Mouse (Mus musculus): ENCODE measurements around the gene Pex11b. TPM values are rescaled to one million over a fixed set of nuclear protein-coding genes. Genes with fewer than 3 reads are reported as not detected.
"Not testable (repeated sequence)": the region's sequence is repeated elsewhere in the genome, so short reads cannot be mapped to it uniquely, and the experiment has no call there.

Pex11b gene
- total RNA-seq, 2 experiments from 2014 or later: 56.1 to 57.1 TPM

GRCm38 (mm10) chr3:96667316-96667715 lies 32.1 kb downstream of the Pex11b start:
- intact Hi-C loops (cut with DNase I): no loop called here
- no peak for DNase-seq (ENCODE audit: low spot score in 2 of 2)

DNA sequence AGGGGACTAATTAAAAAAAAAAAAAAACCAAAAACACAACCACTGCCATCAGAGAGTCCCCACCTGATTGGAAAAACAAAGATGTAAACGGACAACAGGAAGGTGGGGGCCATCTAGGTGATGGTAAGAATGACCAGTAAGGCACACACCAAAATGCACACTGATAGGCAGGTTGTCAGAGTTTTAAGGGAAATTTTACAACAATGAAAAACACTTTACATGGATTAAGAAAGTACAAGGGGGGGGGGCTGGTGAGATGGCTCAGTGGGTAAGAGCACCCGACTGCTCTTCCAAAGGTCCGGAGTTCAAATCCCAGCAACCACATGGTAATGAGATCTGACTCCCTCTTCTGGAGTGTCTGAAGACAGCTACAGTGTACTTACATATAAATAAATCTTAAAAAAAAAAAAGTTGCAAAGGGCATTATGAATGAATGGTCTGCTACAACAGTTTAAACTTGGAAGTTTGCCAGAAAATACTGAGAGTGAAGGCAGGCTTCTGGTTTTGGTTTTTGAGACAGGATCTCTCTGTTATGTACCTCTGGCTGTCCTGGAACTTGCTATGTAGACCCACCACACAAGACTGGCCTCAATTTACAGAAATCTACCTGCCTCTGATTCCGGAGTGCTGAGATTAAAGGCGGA lies 33.4 kb downstream of the Pex11b start:
- DNase-seq (ENCODE audit: low spot score in 2 of 2): no peak
- intact Hi-C loops (cut with DNase I): no loop called here

- intact Hi-C loops (cut with DNase I): loop anchor here (2.0 kb wide), 1 partner anchor 27 kb away; the partner anchor contains the start of gene Pias3
- peak; percentile 66 to 67 for DNase-seq (ENCODE audit: low spot score in 2 of 2)
These were observed 34.7 kb downstream of the Pex11b start, which contains the start of gene Ankrd35 for GRCm38 (mm10) chr3:96669727-96670468. Gene Ankrd35, plus strand, starts transcription at chr3:96670131.

DNA sequence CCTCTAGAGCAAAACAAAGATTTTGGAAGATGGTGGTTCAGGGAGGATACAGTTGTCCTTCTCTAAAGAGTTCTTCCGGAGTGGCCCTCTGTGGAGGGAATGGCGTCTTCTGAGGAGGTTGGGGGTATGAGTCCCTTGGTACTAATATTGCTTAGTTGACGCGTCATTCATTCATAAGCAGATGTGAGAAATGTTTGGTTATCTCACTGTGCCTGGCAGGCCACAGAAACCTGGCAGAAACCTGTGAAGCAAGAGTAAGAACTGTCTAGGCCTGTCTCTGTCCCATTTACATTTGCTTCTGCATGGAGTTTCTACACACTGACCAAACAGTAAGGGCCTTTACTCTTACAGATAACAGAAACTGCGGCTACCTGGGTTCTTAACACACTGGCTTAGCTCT lies 36.3 kb downstream of the Pex11b start:
- DNase-seq (ENCODE audit: low spot score in 2 of 2): no peak
- intact Hi-C loops (cut with DNase I): loop anchor here (2.0 kb wide), 1 partner anchor 25 kb away; the partner anchor contains the start of gene Pias3

GRCm38 (mm10) chr3:96673514-96673913 lies 38.3 kb downstream of the Pex11b start:
- intact Hi-C loops (cut with DNase I): no loop called here
- no peak for DNase-seq (ENCODE audit: low spot score in 2 of 2)

DNA sequence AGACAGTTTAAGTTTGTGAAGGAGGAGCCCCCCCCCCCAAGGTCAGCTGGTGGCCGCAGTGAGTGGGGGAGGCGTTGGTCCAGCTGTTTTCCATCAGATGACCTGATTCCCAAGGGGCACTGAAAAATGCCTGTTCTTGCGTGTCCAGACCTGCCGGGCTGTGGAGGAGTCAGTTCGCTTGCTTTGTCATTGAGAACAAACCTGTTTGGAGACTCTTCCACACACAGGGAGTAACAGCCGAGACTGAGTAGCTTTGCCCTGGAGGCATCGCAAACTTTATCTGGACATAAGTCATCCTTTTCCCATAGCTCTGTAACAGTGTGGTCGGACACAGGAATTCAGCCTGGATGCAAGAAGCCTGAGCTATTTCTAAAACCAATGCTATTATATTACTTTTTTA lies 39.3 kb downstream of the Pex11b start:
- no peak for DNase-seq (ENCODE audit: low spot score in 2 of 2)
- intact Hi-C loops (cut with DNase I): no loop called here

GRCm38 (mm10) chr3:96675171-96675570 lies 40.0 kb downstream of the Pex11b start:
- no peak for DNase-seq (ENCODE audit: low spot score in 2 of 2)
- intact Hi-C loops (cut with DNase I): no loop called here

DNA sequence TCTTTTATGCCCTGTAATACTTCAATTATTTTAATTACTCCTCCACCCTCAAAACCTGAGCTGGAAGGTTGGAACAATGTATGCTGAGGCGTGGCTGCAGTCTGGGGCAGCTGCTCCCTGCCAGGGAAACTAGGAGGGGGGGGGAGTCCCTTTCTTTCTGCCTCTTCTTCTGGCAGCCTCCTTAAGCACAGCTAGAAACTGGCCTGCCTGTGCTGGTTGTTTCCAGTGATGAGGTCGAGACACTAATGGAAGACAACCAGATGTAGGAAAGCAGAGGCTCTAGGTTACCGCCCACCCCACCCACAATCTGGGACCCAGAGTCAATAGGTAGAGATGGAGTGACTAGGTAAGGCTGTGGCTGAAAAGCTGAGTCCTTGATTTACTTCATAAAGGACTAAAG lies 40.5 kb downstream of the Pex11b start:
- intact Hi-C loops (cut with DNase I): no loop called here
- DNase-seq (ENCODE audit: low spot score in 2 of 2): no peak

DNA sequence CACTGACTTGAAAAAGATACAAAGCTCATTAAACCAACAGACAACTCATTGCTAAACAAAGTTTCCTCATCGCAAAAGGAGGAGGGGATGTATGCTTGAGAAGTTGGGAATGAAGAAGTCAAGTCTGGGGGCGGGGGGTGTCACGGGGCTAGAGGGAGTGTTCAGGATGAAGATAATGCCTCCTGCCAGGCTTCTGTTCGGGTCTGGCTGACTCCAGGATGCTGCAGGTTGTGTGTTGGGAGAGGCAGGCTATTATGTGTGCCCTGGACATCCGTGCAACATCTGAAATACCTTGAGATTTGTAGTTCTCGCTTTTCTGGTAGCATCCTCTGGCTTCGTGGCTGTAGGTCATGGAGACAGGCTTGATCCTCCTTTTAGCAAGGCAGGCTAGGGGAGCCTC lies 43.3 kb downstream of the Pex11b start:
- intact Hi-C loops (cut with DNase I): no loop called here
- no peak for DNase-seq (ENCODE audit: low spot score in 2 of 2)

GRCm38 (mm10) chr3:96679159-96679674 lies 44.0 kb downstream of the Pex11b start:
- intact Hi-C loops (cut with DNase I): no loop called here
- no peak for DNase-seq (ENCODE audit: low spot score in 2 of 2)

DNA sequence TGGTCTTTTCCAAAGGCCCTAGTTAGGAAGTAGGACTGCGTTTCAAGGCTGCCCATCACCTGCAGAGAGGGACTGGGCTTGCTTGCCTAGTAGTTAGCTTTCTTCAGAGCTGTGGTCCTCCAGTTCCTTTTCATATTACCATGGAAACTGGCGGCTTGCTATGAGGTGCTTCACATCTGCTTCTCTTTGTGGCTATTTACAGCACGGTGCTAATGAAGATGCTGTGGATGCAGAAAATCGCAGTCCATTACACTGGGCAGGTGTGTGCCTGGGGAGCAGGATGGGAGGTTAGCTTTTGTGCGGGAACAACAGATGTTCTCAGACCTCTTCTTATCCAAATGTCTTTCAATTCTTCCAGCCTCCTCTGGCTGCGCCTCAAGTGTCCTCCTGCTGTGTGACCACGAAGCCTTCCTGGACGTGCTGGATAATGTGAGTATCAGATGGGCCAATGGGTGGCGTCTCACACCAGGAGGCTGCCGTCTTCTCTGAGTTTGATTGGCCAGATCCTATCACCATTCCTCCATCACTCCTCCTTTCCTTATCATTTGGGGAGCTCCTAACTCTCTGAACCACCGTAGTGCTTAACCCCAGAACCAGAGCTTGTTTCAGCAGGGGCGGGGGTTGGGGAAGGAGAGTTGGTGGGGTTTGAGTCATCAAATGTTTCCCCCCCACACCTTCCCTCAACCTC lies 45.2 kb downstream of the Pex11b start:
- intact Hi-C loops (cut with DNase I): no loop called here
- DNase-seq (ENCODE audit: low spot score in 2 of 2): no peak

GRCm38 (mm10) chr3:96683496-96683895 lies 48.3 kb downstream of the Pex11b start:
- intact Hi-C loops (cut with DNase I): no loop called here

DNA sequence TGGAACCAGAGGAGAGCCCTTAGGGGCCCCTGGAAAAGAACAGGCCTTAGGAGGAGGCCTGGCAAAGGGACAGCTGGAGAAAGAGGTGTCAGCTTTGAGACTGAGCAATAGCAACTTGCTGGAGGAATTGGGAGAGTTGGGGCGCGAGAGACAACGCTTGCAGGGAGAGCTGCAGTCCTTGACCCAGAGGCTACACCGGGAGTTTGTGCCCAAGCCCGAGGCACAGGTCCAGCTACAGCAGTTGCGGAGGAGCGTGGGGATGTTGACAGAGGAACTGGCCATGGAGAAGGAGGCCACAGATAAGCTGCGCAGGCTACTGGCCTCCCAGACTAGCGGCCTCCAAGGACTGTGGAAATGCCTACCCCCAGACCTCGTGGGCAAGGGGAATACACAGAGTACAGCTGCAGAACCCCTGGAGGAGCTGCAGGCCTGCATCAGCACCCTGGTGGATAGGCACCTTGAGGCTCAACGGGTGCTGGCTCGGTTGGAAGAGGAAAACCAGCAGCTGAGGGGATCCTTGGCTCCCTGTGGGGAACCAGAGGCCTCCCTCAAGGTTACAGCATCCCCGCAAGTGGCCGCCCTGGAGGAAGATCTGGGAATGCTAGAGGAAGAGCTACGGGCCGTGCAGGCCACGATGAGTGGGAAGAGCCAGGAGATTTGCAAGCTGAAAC lies 49.1 kb downstream of the Pex11b start:
- peak in 1 of 2 experiments; percentile 21 for DNase-seq (ENCODE audit: low spot score in 2 of 2)

More at GRCm38 (mm10) chr3:96683496-96683895, 48.3 kb downstream of the Pex11b start:
- DNase-seq (ENCODE audit: low spot score in 2 of 2): no peak

GRCm38 (mm10) chr3:96684822-96685156 lies 49.6 kb downstream of the Pex11b start:
- DNase-seq (ENCODE audit: low spot score in 2 of 2): no peak
- intact Hi-C loops (cut with DNase I): no loop called here

More for the DNA sequence above, 49.1 kb downstream of the Pex11b start:
- intact Hi-C loops (cut with DNase I): no loop called here

GRCm38 (mm10) chr3:96686057-96686456 lies 50.9 kb downstream of the Pex11b start:
- intact Hi-C loops (cut with DNase I); DNase-seq (ENCODE audit: low spot score in 2 of 2): not testable (repeated sequence)

GRCm38 (mm10) chr3:96688854-96689253 lies 53.7 kb downstream of the Pex11b start:
- intact Hi-C loops (cut with DNase I): no loop called here
- DNase-seq (ENCODE audit: low spot score in 2 of 2): no peak

- intact Hi-C loops (cut with DNase I): no loop called here
- no peak for DNase-seq (ENCODE audit: low spot score in 2 of 2)
These were observed 55.1 kb downstream of the Pex11b start for GRCm38 (mm10) chr3:96690298-96690697.

DNA sequence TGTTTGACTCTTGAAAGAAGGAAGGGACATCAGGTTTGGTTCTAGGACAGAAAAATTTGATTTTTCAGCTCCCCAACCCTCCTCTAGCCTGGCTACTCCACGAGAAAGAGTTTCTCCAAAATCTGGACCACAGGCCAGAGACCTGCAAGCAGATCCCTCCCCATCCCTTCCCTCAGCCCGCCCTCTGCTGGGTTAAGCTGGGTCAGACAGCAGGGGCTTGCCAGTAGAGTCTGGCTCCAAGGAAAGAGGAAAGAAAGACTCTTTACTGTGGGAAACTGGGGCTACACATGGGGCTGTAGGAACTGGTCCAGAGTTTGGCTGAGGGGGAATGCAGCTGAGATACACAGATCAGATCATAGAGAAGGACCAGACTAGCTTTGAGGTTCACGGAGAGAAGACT lies 57.3 kb downstream of the Pex11b start:
- DNase-seq (ENCODE audit: low spot score in 2 of 2): no peak
- intact Hi-C loops (cut with DNase I): no loop called here

DNA sequence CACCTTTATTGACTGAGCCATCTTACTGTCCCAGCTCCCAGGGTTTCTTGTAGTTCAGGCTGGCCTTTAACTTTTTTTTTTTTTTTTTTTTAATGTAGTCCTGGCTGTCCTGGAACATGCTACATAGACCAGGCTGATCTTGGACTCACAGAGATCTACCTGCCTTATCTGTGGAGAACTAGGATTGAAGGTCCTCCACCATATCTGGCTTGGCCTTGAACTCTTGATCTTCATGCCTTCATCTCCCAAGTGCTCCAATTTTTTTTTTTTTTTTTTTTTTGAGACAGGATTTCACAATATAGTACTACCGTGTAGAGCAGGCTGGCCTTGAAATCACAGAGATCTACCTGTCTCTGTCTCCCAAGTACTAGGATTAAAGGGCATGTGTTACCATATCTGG lies 58.4 kb downstream of the Pex11b start:
- intact Hi-C loops (cut with DNase I): no loop called here
- DNase-seq (ENCODE audit: low spot score in 2 of 2): no peak
